Mouse (Mus musculus) v-Abl transformed pro-B cells (cell line): ENCODE measurements around the gene Ccdc13.

Experiments
- in situ Hi-C, 2 experiments: fragments of 400-800 bp; cut with MboI; formaldehyde crosslinking; loops; one replicate each; pipeline ENCODE4 v1.15.1; 2025; ENCODE audit not compliant: unreplicated experiment in 2 of 2

Ccdc13 gene

DNA sequence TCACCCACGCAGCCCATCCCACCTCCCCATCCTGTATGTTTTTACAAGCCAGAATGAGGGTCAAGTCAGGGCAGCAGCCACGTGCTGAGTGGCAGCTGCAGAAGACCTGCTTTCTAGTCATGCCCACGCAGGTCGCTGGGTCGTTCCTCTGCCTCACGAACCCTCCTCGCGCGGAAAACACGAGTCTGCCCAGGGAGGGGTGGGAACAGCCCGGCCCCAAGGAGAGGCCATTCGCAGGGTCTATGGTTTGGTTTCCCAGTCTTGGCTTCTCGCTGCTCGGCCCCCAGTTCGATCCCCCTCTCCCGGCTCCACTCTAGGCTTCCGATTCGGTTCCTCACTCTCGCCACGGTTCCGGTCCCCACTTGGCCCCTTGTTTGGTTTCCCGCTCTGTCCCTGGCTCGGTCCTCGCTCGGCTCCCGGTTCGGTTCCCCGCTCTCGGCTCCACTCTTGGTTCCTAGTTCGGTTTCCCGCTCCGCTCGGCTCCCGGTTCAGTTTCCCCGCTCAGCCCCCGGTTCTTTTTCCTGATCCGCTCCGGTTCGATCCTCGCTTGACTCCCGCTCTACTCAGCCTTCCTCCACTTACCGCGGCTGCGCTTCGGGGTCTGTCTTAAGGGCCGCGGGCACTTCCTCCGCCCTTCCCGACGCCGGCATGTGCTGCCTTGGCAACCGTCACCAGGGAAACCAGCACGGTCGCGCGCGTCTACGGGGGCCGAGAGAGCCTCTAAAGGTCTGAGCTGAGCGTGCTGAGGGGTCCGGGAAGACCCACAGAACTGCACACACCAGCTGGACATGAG, at the start of gene Ccdc13:
Gene Ccdc13 (minus strand): TSS at position 633 of the 793 bp plus-strand sequence.
- in situ Hi-C loops: loop anchor here (5.0 to 25.0 kb wide), 5 partner anchors 38 to 898 kb away; partner anchors contain the start of gene Topaz1 (in 1 of the 2)

DNA sequence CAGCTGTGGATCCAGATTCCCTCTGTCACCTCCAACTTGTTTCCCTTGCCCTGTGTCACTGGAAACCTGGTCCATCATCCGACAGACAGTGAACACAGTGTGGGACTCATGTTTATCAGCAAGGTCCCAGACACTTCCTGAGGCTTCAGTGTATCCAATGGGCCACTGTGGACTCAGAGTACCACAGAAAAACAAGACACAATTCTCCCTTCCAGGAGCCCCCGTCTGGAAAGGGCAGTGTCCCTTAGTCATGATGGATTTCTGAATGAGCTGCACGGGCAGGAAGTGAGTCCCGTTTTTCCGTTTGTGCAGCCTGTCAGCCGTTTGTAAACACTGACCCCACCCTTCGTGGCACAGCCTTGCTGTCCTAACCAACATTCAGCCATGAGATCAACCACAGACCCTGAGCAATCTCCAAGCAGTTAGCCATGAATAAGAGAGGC, 42.8 kb upstream of the Ccdc13 start:
- in situ Hi-C loops: loop anchor here (5.0 to 25.0 kb wide), 5 partner anchors 65 to 1895 kb away; partner anchors contain the start of gene Csrnp1 (in 1 of the 2)

DNA sequence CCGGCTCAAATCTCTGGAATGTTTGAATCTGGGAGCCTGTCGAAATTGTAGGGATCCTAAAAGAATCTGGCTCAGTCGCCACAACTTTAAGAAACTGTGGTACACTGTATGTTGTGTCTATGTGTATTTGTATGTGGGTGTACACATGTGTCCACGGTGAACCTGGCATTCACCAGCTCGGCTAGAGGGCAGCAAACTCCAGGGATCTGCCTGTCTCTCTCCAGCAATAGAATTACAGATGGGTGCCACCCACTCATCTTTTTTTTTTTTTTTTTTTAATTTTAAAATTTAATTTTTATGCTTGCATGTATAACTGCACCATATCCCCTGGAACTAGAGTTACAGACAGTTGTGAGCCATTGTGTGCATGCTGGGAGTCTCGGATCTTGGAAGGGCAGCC, 42.0 kb upstream of the Ccdc13 start:
- in situ Hi-C loops: loop anchor here (5.0 to 25.0 kb wide), 5 partner anchors 66 to 1894 kb away; partner anchors contain the start of gene Csrnp1 (in 1 of the 2)

DNA sequence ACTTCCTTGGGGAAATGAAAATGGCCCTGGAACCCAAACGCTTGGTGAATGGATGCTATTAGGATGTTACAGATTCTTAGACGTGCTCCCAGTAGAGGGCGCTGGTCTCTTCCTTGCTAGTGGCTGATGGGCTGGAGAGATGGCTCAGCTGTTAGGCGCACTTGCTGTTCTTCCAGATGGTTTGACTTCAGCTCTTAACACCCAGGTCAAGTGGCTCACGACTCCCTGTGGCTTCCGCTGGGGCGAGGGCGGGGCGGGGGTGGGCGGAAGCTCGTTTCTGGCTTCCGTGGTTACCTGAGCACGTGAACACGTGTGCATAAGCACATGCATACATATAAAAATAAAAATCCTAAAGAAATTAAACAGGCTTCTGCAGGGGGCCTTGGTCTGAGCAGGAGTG, 41.6 kb upstream of the Ccdc13 start:
- in situ Hi-C loops: loop anchor here (5.0 to 25.0 kb wide), 5 partner anchors 66 to 1894 kb away; partner anchors contain the start of gene Csrnp1 (in 1 of the 2)

DNA sequence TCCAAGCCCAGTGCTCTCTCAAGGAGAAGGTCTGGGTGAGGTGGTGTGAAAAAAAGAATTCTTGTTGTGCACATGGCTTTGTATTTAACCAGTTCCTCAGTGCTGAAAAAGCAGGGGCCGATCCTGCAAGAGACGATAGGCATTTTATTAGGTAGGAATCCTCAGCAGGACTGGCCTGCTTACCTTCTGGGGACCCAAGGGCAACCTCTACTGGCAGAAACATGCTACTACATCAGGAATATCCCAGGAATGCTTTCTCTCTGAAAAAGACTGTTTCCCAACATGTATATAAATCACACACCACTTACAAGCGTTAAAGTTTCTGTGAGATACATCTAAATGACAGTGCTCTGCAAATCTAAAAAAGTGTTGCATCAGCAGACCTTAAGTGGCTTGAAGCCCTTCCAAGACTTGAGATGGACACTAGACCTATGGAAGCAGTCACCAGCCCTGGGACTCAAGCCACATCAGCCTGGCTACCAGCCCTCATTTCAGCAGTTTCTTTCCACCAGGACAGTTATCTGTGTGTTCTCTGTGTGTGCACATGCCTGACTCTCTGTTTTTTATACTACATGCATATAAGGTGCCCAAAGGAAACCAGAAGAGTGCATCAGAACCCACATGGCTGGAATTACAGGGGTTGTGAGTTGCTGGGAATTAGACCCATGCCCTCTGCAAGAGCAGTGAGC, 37.9 kb upstream of the Ccdc13 start:
- in situ Hi-C loops: loop anchor here (5.0 to 25.0 kb wide), 8 partner anchors 40 to 1890 kb away; partner anchors contain the start of genes Ccdc13 (in 1 of the 2) and Csrnp1 (in 1 of the 2)

DNA sequence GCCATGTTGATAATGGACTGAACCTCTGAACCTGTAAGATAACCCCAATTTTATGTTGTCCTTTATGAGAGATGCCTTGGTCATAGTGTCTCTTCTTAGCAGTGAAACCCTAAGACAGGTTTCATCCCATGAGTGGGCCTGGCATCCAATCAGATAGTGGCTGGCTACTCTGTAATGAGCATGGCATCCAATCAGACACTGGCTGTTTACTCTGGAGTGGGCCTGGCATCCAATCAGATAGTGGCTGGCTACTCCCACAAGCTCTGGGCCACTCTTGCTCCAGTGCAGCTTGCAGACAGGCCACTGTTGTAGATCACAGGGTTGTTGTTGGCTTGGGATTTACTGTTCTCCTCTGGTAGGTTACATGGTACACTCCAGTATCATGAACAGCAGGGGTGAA, 34.3 kb upstream of the Ccdc13 start:
- in situ Hi-C loops: loop anchor here (10.0 to 25.0 kb wide), 3 partner anchors 311 to 1286 kb away; no protein-coding TSS in a partner anchor

DNA sequence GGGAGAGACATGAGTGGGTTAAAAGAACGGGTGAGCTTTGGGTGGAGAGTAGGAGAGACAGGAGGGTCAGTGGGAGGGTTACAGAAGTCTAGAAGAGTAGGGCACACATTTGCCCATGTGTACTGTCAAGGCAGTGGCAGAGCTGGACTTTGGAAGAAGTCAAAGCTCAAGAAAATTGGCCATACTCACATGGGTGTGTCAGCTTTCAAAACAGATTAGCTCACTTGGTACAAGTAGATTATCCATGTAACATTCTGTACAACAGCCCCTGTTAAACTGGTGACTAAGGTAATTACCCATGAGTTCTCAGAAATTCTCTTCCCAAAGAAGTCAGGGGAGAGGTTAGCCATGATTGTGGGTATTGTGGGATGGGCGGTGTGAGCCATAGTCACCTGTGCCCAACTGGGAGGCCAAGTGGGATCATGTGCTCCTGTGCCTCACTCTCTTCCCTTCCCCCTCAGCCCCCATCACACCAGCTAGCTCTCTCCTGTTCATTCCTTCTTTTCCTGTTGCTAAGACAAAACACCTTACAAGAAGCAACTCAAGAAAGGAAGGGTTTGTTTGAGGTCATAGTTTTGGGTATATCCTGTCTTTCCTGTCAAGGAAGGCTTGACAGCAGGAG, 32.9 kb upstream of the Ccdc13 start:
- in situ Hi-C loops: loop anchor here (10.0 to 25.0 kb wide), 3 partner anchors 313 to 1285 kb away; no protein-coding TSS in a partner anchor

DNA sequence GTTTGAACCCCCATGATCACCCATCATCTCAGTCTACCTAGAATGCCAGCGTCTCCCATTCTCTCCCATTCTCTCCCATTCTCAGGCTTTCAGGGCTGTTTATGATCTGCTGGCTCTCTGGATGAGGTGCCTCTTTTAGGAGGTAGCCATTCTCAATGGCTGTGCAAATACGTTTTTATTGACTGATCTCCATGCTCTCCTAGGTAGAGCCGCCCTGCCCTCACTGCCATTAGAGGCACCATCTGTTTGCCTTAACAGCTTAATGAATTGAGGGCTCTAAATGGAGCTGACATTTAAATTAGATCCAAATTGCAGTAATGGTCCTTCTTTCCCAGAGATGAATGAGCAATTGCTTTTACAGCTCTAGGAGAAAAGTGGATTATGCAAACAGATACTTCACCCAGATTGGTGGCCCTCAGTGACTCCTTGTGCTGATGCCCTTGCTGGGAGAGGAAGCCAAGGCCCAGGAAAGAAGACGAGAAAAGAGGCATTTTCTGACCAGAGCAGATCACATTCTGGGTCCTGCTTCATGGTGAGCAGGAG, 30.8 kb upstream of the Ccdc13 start:
- in situ Hi-C loops: loop anchor here (10.0 to 25.0 kb wide), 3 partner anchors 315 to 1283 kb away; no protein-coding TSS in a partner anchor

DNA sequence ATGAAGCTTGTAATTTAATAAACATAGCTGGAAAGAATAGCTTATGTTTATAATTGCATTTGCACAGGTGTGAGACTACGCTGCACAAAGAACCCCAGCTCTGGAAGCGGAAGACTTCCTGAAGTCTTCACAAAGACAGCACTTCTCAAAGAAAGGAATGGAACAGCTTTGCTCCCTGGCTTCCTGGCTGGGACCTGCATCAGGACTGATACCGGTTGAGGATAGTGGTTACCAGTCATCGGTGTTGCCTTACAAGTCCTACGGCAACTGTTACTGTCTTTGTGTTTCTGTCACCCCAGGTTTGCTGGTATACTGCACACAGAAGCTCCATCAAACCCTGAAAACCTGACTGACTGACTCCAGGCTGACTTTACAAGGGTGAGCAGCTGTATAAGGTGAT, 30.2 kb upstream of the Ccdc13 start:
- in situ Hi-C loops: loop anchor here in 1 of 2 experiments (25.0 kb wide), 1 partner anchor 1282 kb away; no protein-coding TSS in a partner anchor

DNA sequence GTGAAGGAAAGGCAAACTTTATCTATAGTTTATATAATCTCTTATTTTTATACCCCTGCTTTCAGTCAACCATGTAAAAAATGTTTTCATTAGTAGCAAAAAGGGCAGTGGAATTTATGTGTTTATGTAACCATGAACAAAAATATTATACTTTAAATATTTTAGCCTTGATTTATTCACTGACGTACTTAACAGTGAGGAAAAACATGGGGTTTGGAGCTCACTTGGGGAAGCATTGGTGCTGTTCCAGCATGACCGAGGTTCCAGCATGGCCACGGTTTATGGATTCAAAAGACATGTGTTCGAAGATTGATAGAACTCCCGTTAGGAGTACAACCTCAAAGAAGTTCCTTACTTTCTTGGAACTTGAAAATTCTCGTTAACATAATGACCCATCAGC, 29.0 kb upstream of the Ccdc13 start:
- in situ Hi-C loops: loop anchor here in 1 of 2 experiments (25.0 kb wide), 1 partner anchor 1281 kb away; no protein-coding TSS in a partner anchor

DNA sequence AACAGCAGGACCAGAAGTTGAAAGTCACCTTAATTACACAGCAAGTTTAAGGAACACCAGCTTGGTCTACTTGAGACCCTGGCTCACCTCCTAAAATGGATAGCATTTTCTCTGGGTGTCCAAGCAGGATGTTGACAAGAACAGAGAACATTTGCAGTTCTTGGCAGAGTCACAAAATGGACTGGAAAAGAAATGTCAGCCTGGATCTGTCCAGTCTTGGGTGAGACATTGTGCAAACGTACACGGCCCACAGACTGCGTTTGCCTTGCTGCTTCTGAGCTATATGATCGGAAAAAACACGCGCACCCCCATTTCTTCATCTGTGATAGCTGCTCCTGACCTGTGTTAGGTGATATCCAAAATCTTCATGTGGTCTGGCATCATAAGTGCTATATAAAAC, 28.4 kb upstream of the Ccdc13 start:
- in situ Hi-C loops: loop anchor here in 1 of 2 experiments (25.0 kb wide), 1 partner anchor 1280 kb away; no protein-coding TSS in a partner anchor

DNA sequence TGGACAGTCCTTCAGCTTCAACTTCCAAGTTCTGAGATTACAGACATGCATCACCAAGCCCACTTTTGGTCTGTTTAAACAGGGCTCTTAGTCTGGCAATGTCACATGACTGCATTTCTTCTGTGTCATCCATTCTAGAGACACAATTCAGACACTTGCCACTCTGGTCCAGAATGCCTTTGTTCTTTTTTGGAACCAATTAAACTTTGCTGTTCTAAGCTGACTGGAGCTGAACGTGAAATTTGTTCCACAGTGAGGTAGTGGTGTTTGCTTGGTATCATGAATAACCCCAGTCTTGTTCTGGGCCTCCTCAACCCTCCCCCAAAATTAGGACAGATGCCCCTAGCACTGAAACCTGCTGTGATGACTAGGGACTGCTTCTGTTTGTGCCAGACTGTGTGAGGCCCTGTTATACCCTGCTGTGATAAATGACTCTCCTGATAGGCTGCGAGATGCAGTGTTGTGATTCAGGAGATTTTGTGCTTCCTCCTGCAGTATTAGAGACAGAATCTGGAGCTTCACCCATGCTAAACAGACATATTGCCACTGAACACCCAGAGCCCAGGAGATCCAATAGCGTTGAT, 26.3 kb upstream of the Ccdc13 start:
- in situ Hi-C loops: loop anchor here in 1 of 2 experiments (25.0 kb wide), 1 partner anchor 1278 kb away; no protein-coding TSS in a partner anchor

DNA sequence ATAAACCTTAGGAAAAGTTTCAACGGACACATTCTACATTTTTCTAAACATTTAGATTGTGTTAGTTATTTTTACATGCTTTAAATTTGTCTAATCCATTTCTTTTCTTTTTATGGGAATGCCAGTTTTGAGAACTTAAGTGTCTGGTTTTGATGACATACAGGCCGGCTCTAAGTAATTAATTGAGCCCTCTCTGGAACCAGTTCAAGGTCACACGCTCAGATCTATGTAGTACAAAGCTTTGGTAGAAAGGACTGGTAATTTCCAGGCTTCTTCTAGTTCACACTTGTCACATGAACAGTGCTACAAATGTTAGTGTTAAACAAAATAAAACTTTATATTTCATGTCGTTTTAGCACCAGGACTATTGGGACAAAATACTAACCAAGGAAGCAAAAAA, 25.6 kb upstream of the Ccdc13 start:
- in situ Hi-C loops: loop anchor here in 1 of 2 experiments (25.0 kb wide), 1 partner anchor 1278 kb away; no protein-coding TSS in a partner anchor

DNA sequence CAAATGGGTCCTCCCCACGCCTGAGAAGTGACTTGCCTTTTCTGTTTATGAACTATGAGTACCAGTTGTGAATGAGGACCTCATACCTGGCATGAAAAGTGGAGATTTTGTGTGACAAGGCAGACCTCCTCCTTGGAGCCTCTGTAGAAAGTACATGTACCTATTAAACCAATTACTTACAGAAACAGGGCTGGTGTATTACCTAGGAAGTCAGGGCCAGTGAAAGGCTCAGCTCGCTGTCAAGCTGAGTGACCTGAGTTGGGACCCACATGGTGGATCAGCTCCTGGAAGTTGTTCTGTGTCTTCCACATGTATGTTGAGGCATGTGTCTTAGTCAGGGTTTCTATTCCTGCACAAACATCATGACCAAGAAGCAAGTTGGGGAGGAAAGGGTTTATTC, 21.7 kb upstream of the Ccdc13 start:
- in situ Hi-C loops: loop anchor here in 1 of 2 experiments (25.0 kb wide), 1 partner anchor 1274 kb away; no protein-coding TSS in a partner anchor

DNA sequence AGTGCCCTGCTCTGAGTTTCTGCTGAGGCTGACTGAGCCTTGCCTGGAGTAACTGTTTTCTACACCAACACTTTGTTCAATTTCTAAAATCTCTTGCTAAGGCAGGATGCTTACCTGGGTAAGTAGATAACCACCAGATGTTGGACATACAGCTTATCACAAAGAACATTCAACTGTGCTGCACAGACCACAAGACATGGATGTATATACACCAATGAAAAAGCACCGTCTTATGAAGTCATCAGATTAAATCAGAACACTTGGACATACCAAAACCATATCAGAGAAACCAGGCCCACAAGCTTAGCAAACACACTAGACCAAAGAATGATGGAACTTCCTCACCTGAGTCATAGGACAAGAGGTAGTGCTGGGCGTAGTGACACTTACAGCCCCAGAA, 20.1 kb upstream of the Ccdc13 start:
- in situ Hi-C loops: loop anchor here in 1 of 2 experiments (25.0 kb wide), 1 partner anchor 1272 kb away; no protein-coding TSS in a partner anchor

DNA sequence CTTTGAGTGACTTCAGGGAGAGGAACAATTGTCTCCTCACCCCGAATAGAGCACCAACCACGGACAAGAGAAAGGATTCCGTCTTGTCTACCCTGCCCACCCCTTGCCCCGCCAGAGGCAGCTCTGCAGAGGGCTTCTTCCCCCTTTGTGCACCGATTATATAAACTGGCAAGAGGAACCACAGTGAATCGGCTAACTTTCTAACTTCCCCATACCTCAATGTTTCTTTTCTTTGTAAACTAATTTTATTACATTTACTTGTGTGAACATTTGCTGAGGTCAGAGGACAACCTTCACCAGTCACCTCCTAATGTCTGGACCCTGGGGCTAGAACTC, 18.9 kb upstream of the Ccdc13 start, which contains the start of gene Higd1a:
Gene Higd1a (minus strand): TSS at position 210 of the 336 bp plus-strand sequence.
- in situ Hi-C loops: loop anchor here in 1 of 2 experiments (25.0 kb wide), 1 partner anchor 1271 kb away; no protein-coding TSS in a partner anchor

DNA sequence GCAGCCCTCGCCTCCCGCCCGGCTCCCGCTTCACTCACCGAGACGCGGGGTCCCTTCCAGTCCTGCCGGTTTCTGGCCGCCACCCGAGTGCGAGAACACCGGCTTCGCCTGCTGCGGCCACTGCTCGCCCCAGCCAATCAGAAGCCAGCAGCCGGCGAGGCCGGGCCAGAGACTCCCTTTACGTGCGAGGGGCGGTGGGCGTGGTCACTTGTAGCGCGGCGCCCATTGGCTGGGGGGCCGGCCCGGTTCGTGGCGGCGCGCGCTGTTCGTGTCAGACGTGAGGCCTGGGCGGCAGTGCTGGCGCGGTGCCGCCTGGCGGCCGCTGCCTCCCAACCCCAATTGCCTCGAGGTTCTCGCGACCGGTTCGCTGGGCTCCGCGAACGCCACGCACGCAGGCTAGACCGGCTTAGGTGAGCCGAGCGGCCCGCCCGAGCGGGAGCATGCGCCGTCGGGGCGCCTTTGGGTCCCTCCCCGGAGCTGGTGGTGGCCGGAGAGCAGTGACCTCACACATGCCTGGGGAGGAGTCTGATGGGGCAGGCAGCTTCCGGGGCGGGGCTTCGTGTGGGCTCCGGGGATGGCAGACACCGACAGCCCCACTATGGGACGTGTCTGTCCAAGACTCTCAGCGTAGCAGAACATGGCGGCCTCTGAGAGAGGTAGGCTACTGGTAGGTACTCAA, 18.4 kb upstream of the Ccdc13 start:
- in situ Hi-C loops: loop anchor here in 1 of 2 experiments (25.0 kb wide), 1 partner anchor 1270 kb away; no protein-coding TSS in a partner anchor

DNA sequence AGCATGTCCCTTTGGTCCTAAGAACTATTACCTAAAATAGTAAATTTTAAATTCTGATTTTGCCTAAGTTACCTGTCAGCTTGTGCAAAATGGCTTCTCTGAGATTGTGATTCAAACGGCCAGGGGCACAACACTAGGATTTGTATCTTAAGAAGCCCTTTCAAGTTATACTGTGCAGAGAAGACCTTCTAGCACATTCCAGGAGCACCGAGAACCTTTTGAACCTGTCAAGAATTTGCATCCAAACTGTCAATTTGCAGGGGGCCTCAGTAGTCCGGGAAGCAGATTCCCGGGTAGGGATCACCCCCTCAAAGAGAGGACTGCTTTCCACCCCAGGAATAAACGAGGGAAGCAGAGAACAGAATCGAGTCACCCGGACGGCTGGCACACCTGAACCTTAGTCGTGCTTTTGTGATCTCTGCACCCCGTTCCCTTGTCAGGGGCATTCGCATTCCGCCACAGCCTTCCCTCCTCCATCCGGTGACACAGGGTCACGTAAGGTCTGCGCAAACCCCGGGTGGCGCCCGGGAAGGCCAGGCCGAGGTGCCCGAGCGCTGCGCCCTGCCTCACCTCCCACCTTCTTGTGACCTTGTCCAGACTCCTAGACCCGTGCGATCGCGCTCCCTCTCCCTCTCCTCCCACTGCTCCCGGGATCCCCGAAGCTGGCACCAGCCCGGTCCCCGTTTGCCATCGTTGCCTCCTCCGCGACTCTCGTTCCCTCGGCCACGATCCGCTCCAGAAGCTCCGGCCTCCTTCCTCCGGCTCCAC, 17.6 kb upstream of the Ccdc13 start:
- in situ Hi-C loops: loop anchor here in 1 of 2 experiments (25.0 kb wide), 1 partner anchor 1270 kb away; no protein-coding TSS in a partner anchor
